In genomic region chr12:86819568-86819967, GRCm38 (mm10) we compare ENCODE assay signal across 28 mouse cellular contexts.
DNase-seq lines count a peak whose midpoint lies in the region; ATAC-seq and TF ChIP-seq lines count a peak whose summit lies in the region.
"Had no signal": no experiment of that assay in that cellular context is flagged by ENCODE, and none has a peak within 500 bp of the region (broad histone marks: within the 10 kb centered on the region; RNA-seq: fewer than 3 reads in every experiment).

No protein-coding gene starts in this region.

- H3K9me3 ChIP-seq in heart, embryonic 13.5 days = no peaks in the 10 kb centered on the region
- no peaks in the 10 kb centered on the region for H3K9me3 ChIP-seq in hindbrain, embryonic 10.5 days
- no peaks in the 10 kb centered on the region for H3K9me3 ChIP-seq in hindbrain, embryonic 13.5 days
- no peaks in the 10 kb centered on the region for H3K9me3 ChIP-seq in MEL (replicated peaks; ENCODE audit: insufficient read depth, low read length)
- H3K9me3 ChIP-seq: embryonic facial prominence, embryonic 10.5 days; embryonic facial prominence, embryonic 15.5 days; forebrain, embryonic 13.5 days; hindbrain, embryonic 12.5 days; megakaryocyte, embryonic 14.5 days; midbrain, embryonic 12.5 days; neural tube, embryonic 12.5 days had no signal

- peak; percentile 21 for DNase-seq in cerebellum, adult 9-11 months
- no peak for DNase-seq in cerebellum, postnatal 36 days
- no peak for DNase-seq in heart, adult 8-10 months (ENCODE audit: low spot score)
- DNase-seq in hindbrain, embryonic 10.5 days (ENCODE audit: low spot score) = no peak
- no peak for DNase-seq in MEL (ENCODE audit: low read depth, low spot score)
- DNase-seq: adrenal gland, postnatal 14 days; cerebellum, adult 11 months; gastrocnemius, postnatal 14 days; kidney, adult 8-10 months; kidney, postnatal 10 days; layer of hippocampus, adult 9-11 months; liver; lung, adult 2 months; right cerebral cortex, adult 18-20 months; spleen, adult 18-20 months; thymus, postnatal 14 days had no signal

- TF ChIP-seq POLR2A in MEL (IDR thresholded peaks at IDR 0.05; ENCODE audit: control insufficient read depth in 1 of 2, insufficient read depth in 1 of 2, low read depth in 1 of 2, low read length in 2 of 2, poor library complexity in 1 of 2) = no peak

- no peak for ATAC-seq in heart, embryonic 13.5 days (ENCODE audit: extremely low read depth, insufficient number of reproducible peaks, low FRiP score, low TSS enrichment)
- ATAC-seq in hindbrain, embryonic 13.5 days (ENCODE audit: low FRiP score) = no peak
- ATAC-seq: forebrain, embryonic 13.5 days; intestine, embryonic 16.5 days had no signal

- no peak for TF ChIP-seq RAD21 in MEL (IDR thresholded peaks at IDR 0.05; ENCODE audit: low read depth, low read length)

- no peak overlapping the region for H3K4me2 ChIP-seq in heart, embryonic 13.5 days
- no peak overlapping the region for H3K4me2 ChIP-seq in hindbrain, embryonic 13.5 days
- H3K4me2 ChIP-seq: embryonic facial prominence, embryonic 15.5 days; forebrain, embryonic 13.5 days; hindbrain, embryonic 12.5 days; midbrain, embryonic 12.5 days; neural tube, embryonic 12.5 days had no signal

- H3K4me1 ChIP-seq in heart, embryonic 13.5 days = peaks cover 79% of the 10 kb centered on the region
- peaks cover 82% of the 10 kb centered on the region for H3K4me1 ChIP-seq in hindbrain, embryonic 10.5 days (replicated peaks)
- peaks cover 81% of the 10 kb centered on the region for H3K4me1 ChIP-seq in hindbrain, embryonic 13.5 days (replicated peaks)
- peaks cover 2 to 23% of the 10 kb centered on the region in 2 experiments; a peak in 2 of 4 replicates for H3K4me1 ChIP-seq in MEL (ENCODE audit: control insufficient read depth in 1 of 2, insufficient read depth in 2 of 2, low read length in 2 of 2)

- no peaks in the 10 kb centered on the region for H3K79me2 ChIP-seq in MEL (ENCODE audit: control insufficient read depth, insufficient read depth, low read length, poor library complexity)

- peak overlapping the region; percentile 97 for H3K27ac ChIP-seq in heart, embryonic 13.5 days (replicated peaks)
- H3K27ac ChIP-seq in hindbrain, embryonic 10.5 days = 0 out of 2 replicates have a peak overlapping the region, but pooled peaks have one; percentile 85
- no peak overlapping the region for H3K27ac ChIP-seq in hindbrain, embryonic 13.5 days
- no peak overlapping the region for H3K27ac ChIP-seq in MEL (ENCODE audit: control insufficient read depth, low read depth, low read length)
- H3K27ac ChIP-seq: embryonic facial prominence, embryonic 15.5 days; forebrain, embryonic 13.5 days; hindbrain, embryonic 12.5 days; liver, embryonic 14.5 days; midbrain, embryonic 12.5 days; neural tube, embryonic 12.5 days had no signal

- no peak for TF ChIP-seq CTCF in MEL (IDR thresholded peaks at IDR 0.05 in 2 of 3, conservative IDR thresholded peaks at IDR 0.05 in 1 of 3; ENCODE audit: control insufficient read depth in 1 of 3, insufficient read depth in 1 of 3, low read depth in 2 of 3, low read length in 3 of 3, poor library complexity in 1 of 3, severe bottlenecking in 1 of 3)

- no peak overlapping the region for H3K4me3 ChIP-seq in heart, embryonic 13.5 days
- H3K4me3 ChIP-seq in hindbrain, embryonic 10.5 days = no peak overlapping the region
- H3K4me3 ChIP-seq in hindbrain, embryonic 13.5 days = no peak overlapping the region
- no peak overlapping the region for H3K4me3 ChIP-seq in MEL (ENCODE audit: control insufficient read depth in 1 of 2, insufficient read depth in 1 of 2, low read depth in 2 of 2, low read length in 2 of 2)
- H3K4me3 ChIP-seq: embryonic facial prominence, embryonic 10.5 days; embryonic facial prominence, embryonic 15.5 days; forebrain, embryonic 13.5 days; hindbrain, embryonic 12.5 days; megakaryocyte, embryonic 14.5 days; midbrain, embryonic 12.5 days; myocyte; neural tube, embryonic 12.5 days had no signal

- no peak for TF ChIP-seq EP300 in MEL (IDR thresholded peaks at IDR 0.05; ENCODE audit: low read depth in 1 of 2, low read length in 2 of 2)

- no peaks in the 10 kb centered on the region for H3K36me3 ChIP-seq in heart, embryonic 13.5 days
- no peaks in the 10 kb centered on the region for H3K36me3 ChIP-seq in hindbrain, embryonic 10.5 days
- H3K36me3 ChIP-seq in hindbrain, embryonic 13.5 days = no peaks in the 10 kb centered on the region
- peaks cover 0 to 4% of the 10 kb centered on the region in 2 experiments; a peak in 1 of 4 replicates for H3K36me3 ChIP-seq in MEL (ENCODE audit: control insufficient read depth in 1 of 2, insufficient read depth in 2 of 2, low read length in 2 of 2)
- H3K36me3 ChIP-seq: embryonic facial prominence, embryonic 10.5 days; embryonic facial prominence, embryonic 15.5 days; hindbrain, embryonic 12.5 days; midbrain, embryonic 12.5 days; neural tube, embryonic 12.5 days had no signal

- H3K9ac ChIP-seq in heart, embryonic 13.5 days = no peak overlapping the region
- H3K9ac ChIP-seq in hindbrain, embryonic 13.5 days = no peak overlapping the region
- H3K9ac ChIP-seq in MEL (ENCODE audit: control insufficient read depth, low read depth, low read length, poor library complexity, severe bottlenecking) = no peak overlapping the region
- H3K9ac ChIP-seq: embryonic facial prominence, embryonic 15.5 days; forebrain, embryonic 13.5 days; hindbrain, embryonic 12.5 days; liver, embryonic 14.5 days; midbrain, embryonic 12.5 days; neural tube, embryonic 12.5 days had no signal

- 86% methylated on average over 6 of the region's 6 CpGs for WGBS in heart, embryonic 13.5 days
- WGBS in hindbrain, embryonic 10.5 days = 97% methylated on average over 6 of the region's 6 CpGs
- WGBS in hindbrain, embryonic 13.5 days = 92% methylated on average over 6 of the region's 6 CpGs

- H3K27me3 ChIP-seq in heart, embryonic 13.5 days (replicated peaks) = no peaks in the 10 kb centered on the region
- peaks cover 15% of the 10 kb centered on the region; the same call in 1 of the 2 replicates for H3K27me3 ChIP-seq in hindbrain, embryonic 10.5 days (ENCODE audit: insufficient read depth, poor library complexity, severe bottlenecking)
- no peaks in the 10 kb centered on the region for H3K27me3 ChIP-seq in hindbrain, embryonic 13.5 days
- H3K27me3 ChIP-seq in MEL (ENCODE audit: control insufficient read depth in 1 of 2, insufficient read depth in 2 of 2, low read length in 2 of 2) = no peaks in the 10 kb centered on the region
- H3K27me3 ChIP-seq: embryonic facial prominence, embryonic 15.5 days; forebrain, embryonic 13.5 days; hindbrain, embryonic 12.5 days; megakaryocyte, embryonic 14.5 days; neural tube, embryonic 12.5 days had no signal

TF ChIP-seq in MEL, 35 proteins besides CTCF, POLR2A, EP300 and RAD21:
- 0 out of 2 replicates have a peak, but pooled peaks have one; percentile 41 for TF ChIP-seq TBP (IDR thresholded peaks at IDR 0.05; ENCODE audit: low read depth, low read length)
- TF ChIP-seq MXI1 (IDR thresholded peaks at IDR 0.05; ENCODE audit: low read depth, low read length) = no peak

Comparison
In these comparisons a context has a peak if more than half of its experiments do, and no peak if none do; other contexts are left out.
1. H3K27ac ChIP-seq: peak in heart, embryonic 13.5 days (single experiment) and hindbrain, embryonic 10.5 days (single experiment); none in hindbrain, embryonic 13.5 days (single experiment) and MEL (single experiment).